Mouse (Mus musculus): ENCODE measurements at regions not wholly inside any gene's neighbourhood (a gene's known extent, or its start where the extent isn't known, plus 50 kb on each side); places are given as distances from the start of the nearest gene placed in this dataset.
A peak's percentile ranks its signal among the peaks of the same experiment; 100 is the strongest.

- TF ChIP-seq CTCF (IDR thresholded peaks at IDR 0.05; ENCODE audit: control insufficient read depth, insufficient read depth, insufficient replicate concordance, low read depth, low read length): no peak
- TF ChIP-seq POLR2A (IDR thresholded peaks at IDR 0.05; ENCODE audit: control insufficient read depth, low read depth, low read length): no peak
These were observed 524.3 kb upstream of the Fam174a start for GRCm38 (mm10) chr1:94789019-94789585.

GRCm38 (mm10) chr1:94790604-94791003 lies 522.8 kb upstream of the Fam174a start:
- Histone ChIP-seq H3K27me3 (ENCODE audit: control insufficient read depth, insufficient read depth, low read length) (no peaks in the 10 kb centered on the region), H3K4me3 (ENCODE audit: control insufficient read depth, low read depth, low read length) (no peak overlapping the region), H3K36me3 (ENCODE audit: control insufficient read depth, insufficient read depth, low read length) (no peaks in the 10 kb centered on the region), H3K4me1 (ENCODE audit: control insufficient read depth, insufficient read depth, low read length) (no peaks in the 10 kb centered on the region), H3K27ac (ENCODE audit: control insufficient read depth, insufficient read depth, low read depth, low read length) (no peak overlapping the region)
- TF ChIP-seq POLR2A (IDR thresholded peaks at IDR 0.05; ENCODE audit: control insufficient read depth, low read depth, low read length) (no peak), CTCF (IDR thresholded peaks at IDR 0.05; ENCODE audit: control insufficient read depth, insufficient read depth, insufficient replicate concordance, low read depth, low read length) (no peak)

More at GRCm38 (mm10) chr1:94789019-94789585, 524.3 kb upstream of the Fam174a start:
- no peaks in the 10 kb centered on the region for H3K27me3 ChIP-seq (ENCODE audit: control insufficient read depth, insufficient read depth, low read length)
- no peaks in the 10 kb centered on the region for H3K36me3 ChIP-seq (ENCODE audit: control insufficient read depth, insufficient read depth, low read length)
- H3K4me1 ChIP-seq (ENCODE audit: control insufficient read depth, insufficient read depth, low read length): no peaks in the 10 kb centered on the region
- no peak overlapping the region for H3K27ac ChIP-seq (ENCODE audit: control insufficient read depth, insufficient read depth, low read depth, low read length)
- H3K4me3 ChIP-seq (ENCODE audit: control insufficient read depth, low read depth, low read length): no peak overlapping the region

DNA sequence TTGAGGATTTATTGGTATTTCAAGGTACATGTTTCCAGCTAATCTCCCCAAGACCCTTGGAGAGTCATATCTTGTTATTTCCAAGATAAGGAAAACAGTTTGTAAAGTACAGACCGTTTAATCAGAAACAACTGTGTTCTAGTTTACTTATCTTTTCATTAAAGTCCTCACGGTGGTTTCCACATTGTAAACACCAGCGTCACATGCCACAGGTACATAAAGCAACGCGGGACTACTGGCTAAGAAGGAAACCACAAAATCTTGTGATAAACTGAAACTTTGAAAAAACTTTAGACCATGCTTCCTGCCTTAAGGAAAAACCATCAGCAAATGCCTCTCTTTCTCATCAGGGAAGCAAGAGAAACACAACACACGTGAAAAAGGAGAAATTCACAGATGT lies 522.4 kb upstream of the Fam174a start:
- TF ChIP-seq POLR2A (IDR thresholded peaks at IDR 0.05; ENCODE audit: control insufficient read depth, low read depth, low read length) (no peak), CTCF (IDR thresholded peaks at IDR 0.05; ENCODE audit: control insufficient read depth, insufficient read depth, insufficient replicate concordance, low read depth, low read length) (no peak)
- Histone ChIP-seq H3K4me1 (ENCODE audit: control insufficient read depth, insufficient read depth, low read length) (no peaks in the 10 kb centered on the region), H3K27me3 (ENCODE audit: control insufficient read depth, insufficient read depth, low read length) (no peaks in the 10 kb centered on the region), H3K36me3 (ENCODE audit: control insufficient read depth, insufficient read depth, low read length) (no peaks in the 10 kb centered on the region), H3K27ac (ENCODE audit: control insufficient read depth, insufficient read depth, low read depth, low read length) (no peak overlapping the region), H3K4me3 (ENCODE audit: control insufficient read depth, low read depth, low read length) (no peak overlapping the region)

GRCm38 (mm10) chr1:94796028-94796427 lies 517.4 kb upstream of the Fam174a start:
- H3K27me3 ChIP-seq (ENCODE audit: control insufficient read depth, insufficient read depth, low read length): no peaks in the 10 kb centered on the region
- H3K4me1 ChIP-seq (ENCODE audit: control insufficient read depth, insufficient read depth, low read length): no peaks in the 10 kb centered on the region
- TF ChIP-seq POLR2A (IDR thresholded peaks at IDR 0.05; ENCODE audit: control insufficient read depth, low read depth, low read length): no peak
- TF ChIP-seq CTCF (IDR thresholded peaks at IDR 0.05; ENCODE audit: control insufficient read depth, insufficient read depth, insufficient replicate concordance, low read depth, low read length): no peak
- no peak overlapping the region for H3K27ac ChIP-seq (ENCODE audit: control insufficient read depth, insufficient read depth, low read depth, low read length)
- H3K4me3 ChIP-seq (ENCODE audit: control insufficient read depth, low read depth, low read length): peak overlapping the region; percentile 11; the same call in 1 of the 2 replicates
- no peaks in the 10 kb centered on the region for H3K36me3 ChIP-seq (ENCODE audit: control insufficient read depth, insufficient read depth, low read length)

GRCm38 (mm10) chr1:94803722-94804121 lies 509.7 kb upstream of the Fam174a start:
- H3K36me3 ChIP-seq (ENCODE audit: control insufficient read depth, insufficient read depth, low read length): no peaks in the 10 kb centered on the region
- no peak overlapping the region for H3K4me3 ChIP-seq (ENCODE audit: control insufficient read depth, low read depth, low read length)
- TF ChIP-seq POLR2A (IDR thresholded peaks at IDR 0.05; ENCODE audit: control insufficient read depth, low read depth, low read length) (no peak), CTCF (IDR thresholded peaks at IDR 0.05; ENCODE audit: control insufficient read depth, insufficient read depth, insufficient replicate concordance, low read depth, low read length) (no peak)
- H3K27ac ChIP-seq (ENCODE audit: control insufficient read depth, insufficient read depth, low read depth, low read length): no peak overlapping the region
- H3K4me1 ChIP-seq (ENCODE audit: control insufficient read depth, insufficient read depth, low read length): no peaks in the 10 kb centered on the region
- H3K27me3 ChIP-seq (ENCODE audit: control insufficient read depth, insufficient read depth, low read length): no peaks in the 10 kb centered on the region

DNA sequence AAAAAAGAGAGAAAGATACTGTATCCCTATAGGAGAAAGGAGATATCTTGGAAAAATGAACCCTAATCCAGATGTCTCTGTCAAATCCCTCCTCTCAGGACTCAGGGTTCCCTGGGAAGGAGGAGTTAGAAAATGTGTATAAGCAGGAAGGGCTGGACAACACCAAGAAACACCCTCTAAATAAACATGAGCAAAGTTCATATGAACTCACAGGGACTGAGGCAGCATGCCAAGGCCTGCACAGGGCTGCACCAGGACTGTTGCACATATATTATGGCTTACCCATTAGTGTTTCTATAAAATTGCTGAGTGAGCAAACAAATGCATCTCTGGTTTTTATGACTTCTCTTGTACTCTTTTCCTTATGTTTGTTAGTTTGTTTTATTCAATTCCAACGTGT lies 508.5 kb upstream of the Fam174a start:
- H3K36me3 ChIP-seq (ENCODE audit: control insufficient read depth, insufficient read depth, low read length): no peaks in the 10 kb centered on the region
- no peaks in the 10 kb centered on the region for H3K4me1 ChIP-seq (ENCODE audit: control insufficient read depth, insufficient read depth, low read length)
- no peaks in the 10 kb centered on the region for H3K27me3 ChIP-seq (ENCODE audit: control insufficient read depth, insufficient read depth, low read length)
- no peak overlapping the region for H3K27ac ChIP-seq (ENCODE audit: control insufficient read depth, insufficient read depth, low read depth, low read length)
- no peak overlapping the region for H3K4me3 ChIP-seq (ENCODE audit: control insufficient read depth, low read depth, low read length)
- TF ChIP-seq CTCF (IDR thresholded peaks at IDR 0.05; ENCODE audit: control insufficient read depth, insufficient read depth, insufficient replicate concordance, low read depth, low read length) (no peak), POLR2A (IDR thresholded peaks at IDR 0.05; ENCODE audit: control insufficient read depth, low read depth, low read length) (no peak)

- H3K36me3 ChIP-seq (ENCODE audit: control insufficient read depth, insufficient read depth, low read length): no peaks in the 10 kb centered on the region
These were observed 485.8 kb upstream of the Fam174a start for GRCm38 (mm10) chr1:94827628-94828027.

More at GRCm38 (mm10) chr1:94827628-94828027, 485.8 kb upstream of the Fam174a start:
- no peaks in the 10 kb centered on the region for H3K27me3 ChIP-seq (ENCODE audit: control insufficient read depth, insufficient read depth, low read length)
- no peak overlapping the region for H3K4me3 ChIP-seq (ENCODE audit: control insufficient read depth, low read depth, low read length)
- H3K4me1 ChIP-seq (ENCODE audit: control insufficient read depth, insufficient read depth, low read length): no peaks in the 10 kb centered on the region
- TF ChIP-seq CTCF (IDR thresholded peaks at IDR 0.05; ENCODE audit: control insufficient read depth, insufficient read depth, insufficient replicate concordance, low read depth, low read length) (no peak), POLR2A (IDR thresholded peaks at IDR 0.05; ENCODE audit: control insufficient read depth, low read depth, low read length) (no peak)
- no peak overlapping the region for H3K27ac ChIP-seq (ENCODE audit: control insufficient read depth, insufficient read depth, low read depth, low read length)

Data from testis, adult 2 months (tissue).